Mouse (Mus musculus) frontal cortex, postnatal 25 days (tissue): Measurements from ENCODE around the gene Mfsd12.

Experiments
- DNase-seq, 2 experiments: peaks; one replicate each; pipeline ENCODE4 v3.0.0; 2022; ENCODE audit warnings: low spot score in 2 of 2

Gene Mfsd12

GRCm38 (mm10) chr10:81354738-81355477 is 2.4 kb upstream of the Mfsd12 start:
- no peak for DNase-seq

GRCm38 (mm10) chr10:81355533-81355932 is 1.8 kb upstream of the Mfsd12 start:
- DNase-seq, result no peak

GRCm38 (mm10) chr10:81356352-81356990 is 820 bp upstream of the Mfsd12 start:
- no peak for DNase-seq

- DNase-seq, result no peak
Measured at GRCm38 (mm10) chr10:81358209-81358608, 918 bp downstream of the Mfsd12 start.

GRCm38 (mm10) chr10:81358841-81359240 is 1.6 kb downstream of the Mfsd12 start:
- no peak for DNase-seq

- DNase-seq, result no peak
Measured at GRCm38 (mm10) chr10:81360721-81361120, 3.4 kb downstream of the Mfsd12 start.

GRCm38 (mm10) chr10:81362336-81362949 is 5.2 kb downstream of the Mfsd12 start:
- DNase-seq, result no peak

- no peak for DNase-seq
Measured at GRCm38 (mm10) chr10:81363436-81364346, 6.4 kb downstream of the Mfsd12 start.

GRCm38 (mm10) chr10:81364666-81365065 is 7.4 kb downstream of the Mfsd12 start:
- DNase-seq, result no peak

- no peak for DNase-seq
Measured at GRCm38 (mm10) chr10:81365073-81365472, 7.8 kb downstream of the Mfsd12 start.

- DNase-seq, result no peak
Measured at GRCm38 (mm10) chr10:81365672-81366476, 8.6 kb downstream of the Mfsd12 start, which contains the start of gene 4930404N11Rik. 4930404N11Rik (minus strand) TSS chr10:81365816.

- no peak for DNase-seq
Measured at GRCm38 (mm10) chr10:81366477-81367206, 9.4 kb downstream of the Mfsd12 start.

- no peak for DNase-seq
Measured at GRCm38 (mm10) chr10:81367207-81367495, 9.9 kb downstream of the Mfsd12 start.

- no peak for DNase-seq
Measured at GRCm38 (mm10) chr10:81375322-81375721, 18.0 kb downstream of the Mfsd12 start.

GRCm38 (mm10) chr10:81376561-81377361 is 19.5 kb downstream of the Mfsd12 start:
- no peak for DNase-seq

GRCm38 (mm10) chr10:81377362-81377664 is 20.0 kb downstream of the Mfsd12 start:
- no peak for DNase-seq

- DNase-seq, result no peak
Measured at GRCm38 (mm10) chr10:81377793-81378552, 20.7 kb downstream of the Mfsd12 start, which contains the start of gene Fzr1. Fzr1 (minus strand) TSS chr10:81378516.

GRCm38 (mm10) chr10:81378553-81379182 is 21.4 kb downstream of the Mfsd12 start:
- DNase-seq, result peak; percentile 99 to 100

GRCm38 (mm10) chr10:81379183-81379553 is 21.9 kb downstream of the Mfsd12 start:
- no peak for DNase-seq
